Mouse (Mus musculus): ENCODE measurements at regions not wholly inside any gene's neighbourhood (a gene's known extent, or its start where the extent isn't known, plus 50 kb on each side); places are given as distances from the start of the nearest gene placed in this dataset.
A peak's percentile ranks its signal among the peaks of the same experiment; 100 is the strongest.

- DNase-seq (ENCODE audit: low read depth, low spot score), result no peak
Observed at GRCm38 (mm10) chrX:144075241-144075640, 78.3 kb upstream of the A730046J19Rik start.

DNA sequence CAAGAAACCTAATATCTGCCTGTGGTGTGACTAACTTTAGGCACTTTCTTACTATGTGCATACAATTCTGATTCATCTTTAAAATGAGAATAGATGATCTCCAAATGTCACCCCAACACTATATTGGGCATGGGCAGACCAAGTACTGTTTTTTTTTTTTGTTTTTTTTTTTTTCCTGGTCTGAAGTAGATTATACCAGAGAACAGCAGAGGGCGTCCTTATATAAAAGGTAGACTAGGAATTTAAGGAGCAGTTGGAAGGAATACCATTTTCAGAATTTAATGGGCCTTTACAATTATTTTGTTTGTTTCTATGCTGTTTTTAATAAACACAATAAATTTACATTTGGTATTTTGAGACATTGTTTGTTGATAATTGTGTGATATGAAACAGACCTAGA lies 72.3 kb upstream of the A730046J19Rik start:
- DNase-seq (ENCODE audit: low read depth, low spot score), result peak; percentile 4

DNA sequence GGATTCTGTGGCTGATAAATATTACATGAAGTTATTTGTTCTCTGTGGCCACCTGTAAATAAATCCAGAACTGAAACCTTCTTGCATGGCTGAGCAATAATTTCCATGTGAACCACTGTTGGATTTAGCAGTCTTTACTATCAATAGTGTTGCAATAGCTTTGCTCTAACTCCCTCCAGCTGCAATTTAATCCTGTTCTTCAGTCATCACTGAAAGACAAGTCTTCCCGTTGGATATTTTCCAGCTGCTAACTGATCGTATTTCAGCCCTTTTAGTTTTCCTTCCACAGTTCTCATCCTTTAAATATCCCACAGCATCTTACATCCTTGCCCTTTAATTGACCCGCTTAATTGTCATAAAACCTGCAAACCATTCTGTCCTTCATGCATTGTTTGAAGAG lies 55.3 kb upstream of the A730046J19Rik start:
- no peak for DNase-seq (ENCODE audit: low read depth, low spot score)
